Mouse (Mus musculus) gastrocnemius, postnatal 4 days (tissue): Measurements from ENCODE around the gene Nms. TPM values are rescaled to one million over a fixed set of nuclear protein-coding genes. Genes with fewer than 3 reads are reported as not detected.

Source experiments
- DNase-seq, 2 experiments: peaks; one replicate each; pipeline ENCODE4 v3.0.0; 2021 to 2022; ENCODE audit warnings: low spot score in 2 of 2, mixed read lengths in 2 of 2
- long read RNA-seq, 2 experiments: library from polyadenylated mRNA; stranded (forward); transcript quantifications; one replicate each; pipeline ENCODE4 v2.0.0; 2021
- total RNA-seq, 2 experiments: library from RNA; stranded (reverse); gene quantifications; 2 replicates each; pipeline ENCODE4 v1.2.3; 2021

Nms gene
- not detected for total RNA-seq
- long read RNA-seq, experiment 1 = 0 reads
- long read RNA-seq, experiment 2 = 0 reads

DNA sequence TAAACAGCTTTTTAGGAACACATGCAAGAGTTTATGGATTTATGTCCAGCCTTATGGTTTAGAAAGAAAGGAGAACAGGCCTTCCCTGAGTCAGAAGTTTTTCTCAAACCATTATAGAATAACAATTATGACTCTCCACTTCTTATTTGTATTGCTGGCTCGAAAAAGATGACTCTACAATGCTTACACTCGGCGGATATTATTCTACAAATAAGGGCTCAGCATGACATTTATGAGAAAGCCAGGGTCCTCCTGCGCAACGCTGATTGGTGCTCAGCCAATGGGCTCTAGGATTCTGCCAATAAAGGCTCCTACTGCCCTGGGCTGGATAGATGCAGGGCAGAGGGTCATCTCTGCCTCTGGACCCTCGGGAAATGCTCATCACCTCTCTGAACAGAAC is at the start of gene Nms:
Gene Nms, plus strand, starts transcription at position 301 of the 400 bp plus-strand sequence.
- DNase-seq = no peak

DNA sequence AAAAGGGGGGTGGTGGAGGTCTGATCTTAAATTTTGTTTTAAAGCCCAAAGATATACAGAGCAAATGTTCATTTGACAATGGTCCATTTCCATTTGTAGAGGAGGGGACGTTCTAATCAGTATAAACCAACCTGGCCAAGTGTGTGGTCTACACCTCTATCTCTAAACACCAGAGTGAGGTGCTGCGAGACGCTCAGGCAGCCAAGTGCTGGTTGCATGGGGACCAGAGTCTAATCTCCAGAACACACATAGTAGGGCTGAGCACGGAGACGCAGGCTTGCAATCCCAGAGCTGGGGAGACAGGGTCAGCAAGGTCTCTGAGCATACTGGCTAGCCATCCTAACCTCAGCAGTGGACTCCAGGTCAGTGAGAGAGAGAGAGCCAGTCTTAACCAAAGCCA is 47.5 kb upstream of the Nms start:
- no peak for DNase-seq

DNA sequence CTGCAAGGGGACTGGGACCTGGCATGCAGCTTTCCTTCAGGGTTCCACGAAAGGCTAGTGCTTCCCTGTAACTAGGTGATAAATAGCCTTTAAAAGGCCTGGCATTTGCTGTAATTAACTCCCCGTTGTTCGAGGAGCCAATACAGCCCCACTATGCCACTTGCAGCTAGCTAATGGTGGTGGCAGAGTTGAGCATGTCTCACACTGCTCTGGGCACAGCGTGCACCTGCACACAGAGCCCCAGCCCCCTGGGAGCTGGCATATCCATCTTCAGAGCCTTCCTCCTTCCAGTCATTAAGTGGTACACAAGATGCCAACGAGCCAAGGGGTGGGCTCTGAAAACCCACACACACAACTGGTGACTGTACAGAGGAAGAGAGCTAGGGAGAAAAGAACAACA is 45.9 kb upstream of the Nms start:
- DNase-seq = no peak

DNA sequence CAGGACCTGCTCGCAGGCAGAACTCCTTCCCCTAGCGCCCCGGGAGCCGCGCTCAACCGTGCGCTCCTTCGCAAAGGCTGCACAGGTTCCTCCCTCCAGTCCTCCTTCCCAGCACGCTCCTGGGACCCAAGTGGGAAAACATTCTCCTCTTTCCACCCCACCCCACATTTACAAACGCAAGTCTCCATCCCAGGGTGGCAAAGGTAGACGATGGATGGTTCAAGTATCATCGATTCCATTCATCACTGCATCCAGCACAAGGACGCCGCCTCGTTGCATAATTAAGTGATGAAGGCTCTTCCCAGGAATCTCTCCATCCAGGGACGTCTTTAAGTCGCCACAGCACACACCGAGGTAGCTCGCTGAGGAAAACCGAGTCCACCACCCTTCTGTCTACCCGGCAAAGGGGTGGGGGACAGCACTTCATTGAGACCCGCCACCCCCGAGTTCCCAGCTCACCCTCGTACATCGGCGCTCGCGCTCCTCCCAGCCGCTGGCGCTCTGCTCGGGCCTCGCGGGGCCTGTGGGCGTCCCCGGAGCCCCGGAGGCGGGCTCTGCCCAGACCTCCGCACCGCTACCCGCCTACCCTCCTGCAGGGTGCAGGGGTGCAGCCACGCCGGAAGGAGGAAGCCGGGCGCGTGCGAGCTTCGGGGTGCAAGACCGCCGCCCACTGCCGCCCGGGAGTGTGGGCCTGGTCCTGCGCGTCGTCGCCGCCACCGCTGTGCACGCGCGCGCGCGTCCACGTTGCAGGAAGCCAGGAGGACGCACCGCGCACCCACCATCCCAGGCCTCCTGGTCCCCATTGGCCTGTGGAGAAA is 41.3 kb upstream of the Nms start, which contains the start of gene Chst10:
Gene Chst10, minus strand, starts transcription at position 731 of the 818 bp plus-strand sequence.
- DNase-seq = peak; percentile 48 to 53

DNA sequence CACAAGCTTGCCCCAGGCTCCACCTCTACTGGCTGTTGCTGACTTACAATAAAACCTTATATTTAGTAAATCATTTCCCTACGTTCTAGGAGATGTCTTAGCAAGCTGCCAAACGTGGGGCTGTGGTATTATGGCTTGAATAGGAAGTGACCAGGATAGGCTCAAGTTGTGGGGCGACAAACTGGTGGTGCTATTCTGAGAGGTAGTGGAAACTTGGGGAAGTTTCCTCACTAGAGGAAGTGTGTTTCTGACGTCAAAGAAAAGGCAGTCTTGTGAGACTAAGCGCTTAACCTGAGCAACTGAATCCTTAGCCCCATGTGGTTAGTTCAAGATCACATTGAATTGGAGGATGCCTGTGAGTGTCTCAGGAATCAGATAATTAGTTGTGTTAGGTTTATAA is 36.4 kb upstream of the Nms start:
- no peak for DNase-seq

DNA sequence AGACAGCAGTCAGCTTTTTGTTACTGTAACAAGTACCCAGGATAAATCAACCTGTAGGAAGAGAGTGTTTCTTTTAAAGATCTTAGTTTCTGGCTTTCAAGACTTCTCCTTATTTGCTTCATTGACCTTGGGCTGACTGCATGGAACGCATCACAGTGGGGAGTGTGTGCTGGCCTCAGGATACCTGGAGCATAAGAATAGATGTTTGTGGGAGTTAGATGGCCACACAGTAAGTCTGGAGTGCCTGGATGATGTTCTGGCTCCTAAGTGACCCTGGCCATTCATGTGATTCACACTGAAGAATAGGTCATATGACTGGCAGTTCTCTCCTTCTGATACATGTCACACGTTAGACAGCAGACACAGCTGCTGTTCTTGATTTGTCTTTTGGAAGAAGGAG is 35.0 kb upstream of the Nms start:
- no peak for DNase-seq

DNA sequence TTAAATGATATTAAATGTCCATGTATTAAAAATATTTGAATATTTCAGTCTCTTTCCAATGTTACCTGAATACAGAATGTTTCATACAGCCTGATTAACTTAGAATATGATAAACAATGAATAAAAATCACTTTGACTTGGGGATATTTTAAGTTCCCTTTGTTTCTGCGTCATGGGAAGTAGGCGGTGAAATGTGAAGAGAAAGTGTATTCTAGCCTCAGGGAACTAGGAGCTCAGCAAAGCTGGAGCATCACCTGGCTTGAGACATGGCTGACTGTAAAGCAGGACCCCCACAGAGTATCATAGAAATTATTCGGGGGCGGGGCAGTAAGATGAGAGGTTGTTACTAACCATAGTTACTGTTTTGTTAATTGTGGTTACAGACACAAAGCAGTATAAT is 10.0 kb upstream of the Nms start:
- DNase-seq = no peak

DNA sequence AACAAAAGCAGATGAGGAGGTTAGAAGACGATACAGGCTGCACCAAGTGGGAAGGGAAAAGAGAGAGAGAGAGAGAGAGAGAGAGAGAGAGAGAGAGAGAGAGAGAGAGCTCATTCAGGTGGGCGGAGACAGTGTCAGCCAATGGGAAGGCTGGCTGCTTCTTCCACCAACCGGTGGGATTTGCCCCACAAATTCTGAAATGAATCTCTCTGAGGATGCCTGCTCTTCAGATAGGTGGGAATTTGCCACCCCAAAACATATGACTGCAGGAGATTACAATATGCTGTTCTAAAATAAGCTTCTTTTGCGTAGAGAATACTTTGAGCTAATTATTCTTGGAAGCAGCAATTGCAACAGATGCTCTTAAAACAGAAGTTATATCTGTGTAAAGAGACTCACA is 9.5 kb upstream of the Nms start:
- no peak for DNase-seq

DNA sequence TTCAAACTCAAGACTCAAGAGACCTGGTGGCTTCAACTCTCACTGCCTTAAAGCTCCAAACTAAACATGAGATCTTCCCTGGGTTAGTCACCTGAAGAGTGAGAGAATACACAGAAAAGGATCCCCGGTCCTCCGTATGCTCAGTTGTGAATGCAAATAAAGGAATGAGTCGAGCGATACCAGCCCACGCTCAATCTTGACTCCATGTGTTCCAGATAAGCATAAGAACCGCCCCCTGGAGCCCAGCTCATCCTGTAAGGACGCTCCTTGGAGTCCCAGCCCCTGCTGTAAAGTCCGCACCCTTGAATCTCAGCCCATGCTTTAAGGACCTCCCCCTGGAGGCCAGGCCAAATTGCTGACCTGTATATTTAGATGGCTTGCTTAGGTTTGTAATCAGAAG is 8.2 kb upstream of the Nms start:
- no peak for DNase-seq

DNA sequence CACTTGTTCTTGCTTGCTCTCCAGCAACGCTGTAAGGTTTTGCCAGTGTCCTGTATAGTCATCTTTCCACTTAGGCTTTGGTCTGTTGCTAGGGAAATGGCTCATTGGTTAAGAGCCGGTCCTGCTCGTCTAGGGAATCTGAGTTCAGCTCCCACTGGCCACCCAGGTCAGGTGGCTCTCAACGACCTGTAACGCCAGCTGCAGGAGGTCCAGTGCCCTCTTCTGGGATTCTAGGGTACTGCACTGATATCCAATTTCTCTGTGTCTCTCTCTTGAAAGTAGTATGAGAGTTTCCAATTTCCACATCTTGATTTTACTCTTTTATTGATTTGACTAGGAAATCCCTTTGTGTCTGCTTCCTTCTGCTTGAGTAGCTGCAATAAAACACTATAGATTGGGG is 4.3 kb upstream of the Nms start:
- DNase-seq = no peak

DNA sequence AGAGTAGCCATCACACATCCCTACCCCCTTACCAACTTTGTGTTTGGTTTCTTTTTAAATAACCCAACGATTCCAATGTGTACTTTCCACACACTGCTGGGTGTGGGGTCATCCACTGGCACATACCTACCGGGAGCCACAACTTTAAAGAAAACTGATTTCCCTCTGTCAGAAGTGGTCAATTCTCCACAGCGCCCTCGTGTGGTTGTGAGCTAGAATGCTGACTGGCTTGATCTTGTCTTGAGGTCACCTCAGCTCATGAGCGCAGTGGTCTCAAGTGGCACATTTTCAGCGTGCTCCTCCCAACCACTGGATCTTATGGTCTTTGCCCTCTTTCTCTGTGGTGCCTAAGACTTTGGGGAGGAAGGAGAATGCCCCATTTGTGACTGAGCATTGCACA is 2.2 kb upstream of the Nms start:
- DNase-seq = no peak

DNA sequence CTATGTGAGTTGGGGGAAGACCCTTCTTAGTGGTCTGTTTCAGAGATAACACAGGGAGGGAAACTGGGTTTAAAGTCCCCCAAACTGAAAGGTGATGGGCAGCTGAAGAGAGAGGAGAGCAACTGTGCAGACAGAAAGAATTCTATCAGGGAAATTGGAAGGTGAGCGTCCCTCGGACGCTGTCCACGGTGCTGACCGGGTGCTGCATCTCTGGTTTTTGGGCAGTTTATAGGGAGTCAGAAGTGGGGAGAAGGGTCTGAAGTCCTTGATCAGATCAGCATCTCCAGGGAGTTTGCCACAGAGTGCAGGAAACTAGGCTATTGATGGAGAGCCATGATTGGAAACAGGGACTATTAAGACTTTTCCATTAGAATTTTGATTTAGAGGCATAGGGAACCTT is 659 bp downstream of the Nms start:
- peak in 1 of 2 experiments; percentile 20 for DNase-seq

DNA sequence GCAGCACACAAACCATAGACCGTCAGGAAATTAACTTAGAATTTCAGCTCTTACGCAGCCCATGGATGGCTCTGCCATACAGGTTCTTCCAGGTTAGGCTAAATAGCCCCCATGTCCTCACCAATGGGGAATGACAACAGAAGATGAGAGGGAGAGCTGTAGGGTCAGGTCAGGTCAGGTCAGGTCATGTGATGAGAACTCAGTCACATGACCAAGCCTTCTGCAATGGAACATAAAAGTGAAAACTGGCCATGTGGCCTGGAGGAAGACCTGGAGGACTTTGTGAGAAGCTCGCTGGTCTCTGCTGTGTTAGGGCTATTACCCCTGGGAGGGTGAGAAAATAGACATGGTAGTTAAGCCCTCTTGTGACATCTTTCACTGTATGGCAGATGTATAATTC is 17.5 kb downstream of the Nms start:
- no peak for DNase-seq

DNA sequence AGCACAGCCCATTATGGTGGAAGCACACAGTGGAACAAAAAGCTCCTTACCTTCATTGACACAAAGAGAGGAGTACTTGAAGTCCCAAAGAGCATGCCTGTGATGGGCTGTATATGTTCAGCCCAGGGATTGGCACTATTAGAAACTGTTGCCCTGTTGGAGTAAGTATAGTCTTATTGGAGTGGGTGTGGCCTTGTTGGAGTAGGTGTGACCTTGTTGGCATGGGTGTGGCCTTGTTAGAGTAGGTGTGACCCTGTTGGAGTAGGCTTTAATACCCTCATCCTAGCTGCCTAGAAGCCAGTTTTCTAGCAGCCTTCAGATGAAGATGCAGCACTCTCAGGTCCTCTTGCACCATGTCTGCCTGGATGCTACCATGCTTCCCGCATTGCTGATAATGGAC is 30.2 kb downstream of the Nms start:
- DNase-seq = no peak

DNA sequence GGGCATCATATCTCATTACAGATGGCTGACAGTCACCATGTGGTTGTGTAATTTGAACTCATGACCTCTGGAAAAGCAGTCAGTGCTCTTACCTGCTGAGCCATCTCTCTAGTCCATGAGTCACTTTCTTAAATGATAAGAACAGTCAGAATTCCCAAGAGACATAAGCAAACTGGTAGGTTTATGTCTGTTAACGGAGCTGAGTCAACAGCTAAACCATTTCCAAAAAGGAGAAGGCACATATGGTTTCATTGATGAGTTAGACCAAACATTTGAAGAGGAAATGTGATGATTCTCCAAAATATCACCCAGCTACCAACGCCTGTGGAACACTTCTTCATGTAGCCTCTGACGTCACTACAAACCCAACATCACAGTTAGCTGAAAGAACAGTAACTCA is 32.8 kb downstream of the Nms start:
- DNase-seq = no peak

DNA sequence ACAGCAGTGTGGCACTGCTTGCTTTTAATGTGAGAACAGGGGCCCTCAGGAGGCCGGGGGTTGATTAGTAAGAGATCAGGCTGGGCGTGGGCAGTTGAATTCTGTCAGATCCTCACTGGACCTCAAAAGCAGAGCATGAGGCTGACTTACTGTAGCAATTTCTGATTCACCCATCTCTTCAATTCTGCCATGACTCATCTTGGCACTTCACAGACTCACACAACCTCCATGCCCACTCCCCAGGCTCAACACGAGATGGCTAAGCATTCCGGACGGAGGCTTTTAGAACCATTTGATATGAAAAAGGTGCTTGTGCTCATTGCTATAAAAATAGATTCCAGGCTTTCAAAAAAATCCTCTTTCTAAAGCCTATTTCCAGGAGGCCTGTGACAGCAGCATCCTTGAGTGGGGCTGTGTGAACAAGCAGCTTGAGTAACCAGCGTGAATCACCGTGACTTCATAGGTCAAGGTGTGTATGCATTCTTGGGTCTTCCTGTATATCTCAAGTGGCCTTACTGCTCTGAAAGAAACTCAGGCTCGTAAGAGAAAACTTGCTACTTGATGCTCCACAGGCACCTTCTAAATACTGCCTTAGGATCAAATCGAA is 34.1 kb downstream of the Nms start:
- no peak for DNase-seq

DNA sequence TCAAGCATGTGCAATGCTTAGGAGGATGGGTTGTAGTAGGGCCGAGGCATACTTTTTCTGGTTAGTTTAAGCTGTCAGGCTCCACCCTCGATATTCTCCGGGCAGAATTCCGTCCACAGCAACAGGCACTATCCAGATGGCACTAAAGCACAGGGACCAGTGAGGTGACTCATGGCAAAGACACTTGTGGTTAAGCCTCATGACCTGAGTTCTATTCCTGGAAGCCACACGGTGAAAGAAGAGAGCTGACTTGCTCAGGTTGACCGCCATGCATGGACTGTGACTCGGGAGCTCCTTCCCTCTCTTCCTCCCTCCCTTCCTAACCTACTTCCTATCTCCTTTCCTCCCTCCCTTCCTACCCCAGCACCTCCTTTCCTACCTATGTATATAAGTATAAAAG is 41.0 kb downstream of the Nms start:
- DNase-seq = no peak

DNA sequence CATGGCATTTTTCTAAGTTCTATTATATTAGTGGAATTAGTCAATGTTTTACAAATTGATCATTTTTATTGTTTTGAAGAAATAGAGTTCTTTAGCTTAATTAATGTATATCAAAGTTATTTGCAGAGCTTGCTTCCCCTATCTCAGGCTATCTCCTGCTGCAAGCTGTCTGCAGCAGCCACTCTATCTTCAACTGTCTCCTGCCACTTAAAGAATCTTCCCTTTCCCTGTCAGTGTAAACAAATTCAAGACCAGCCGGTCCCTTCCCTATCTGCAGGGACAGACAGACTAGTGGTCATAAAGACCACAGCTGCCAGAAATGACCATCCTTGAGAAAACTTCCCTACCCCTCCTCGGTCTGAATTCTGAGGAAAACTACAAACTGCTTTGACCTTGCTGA is 44.9 kb downstream of the Nms start:
- DNase-seq = no peak

DNA sequence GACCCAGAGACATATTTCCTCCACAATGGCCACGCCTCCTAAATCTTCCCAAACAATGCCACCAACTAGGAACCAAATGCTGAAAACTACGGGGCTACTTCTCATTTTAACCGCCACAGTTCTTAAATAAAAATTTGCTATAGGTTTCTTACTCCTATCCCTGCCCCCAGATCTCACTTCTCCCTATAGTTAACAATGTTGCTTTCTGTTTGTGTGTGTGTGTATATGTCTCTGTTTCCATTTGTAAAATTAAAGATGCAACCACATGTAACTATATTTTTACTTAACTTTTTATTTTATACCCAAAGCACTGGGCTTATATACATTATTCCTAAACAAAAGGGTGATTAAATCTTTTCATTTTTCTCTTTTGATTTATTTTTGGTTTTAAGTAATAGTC is 46.4 kb downstream of the Nms start, which contains the start of gene Pdcl3:
Gene Pdcl3, plus strand, starts transcription at position 301 of the 400 bp plus-strand sequence.
- no peak for DNase-seq

DNA sequence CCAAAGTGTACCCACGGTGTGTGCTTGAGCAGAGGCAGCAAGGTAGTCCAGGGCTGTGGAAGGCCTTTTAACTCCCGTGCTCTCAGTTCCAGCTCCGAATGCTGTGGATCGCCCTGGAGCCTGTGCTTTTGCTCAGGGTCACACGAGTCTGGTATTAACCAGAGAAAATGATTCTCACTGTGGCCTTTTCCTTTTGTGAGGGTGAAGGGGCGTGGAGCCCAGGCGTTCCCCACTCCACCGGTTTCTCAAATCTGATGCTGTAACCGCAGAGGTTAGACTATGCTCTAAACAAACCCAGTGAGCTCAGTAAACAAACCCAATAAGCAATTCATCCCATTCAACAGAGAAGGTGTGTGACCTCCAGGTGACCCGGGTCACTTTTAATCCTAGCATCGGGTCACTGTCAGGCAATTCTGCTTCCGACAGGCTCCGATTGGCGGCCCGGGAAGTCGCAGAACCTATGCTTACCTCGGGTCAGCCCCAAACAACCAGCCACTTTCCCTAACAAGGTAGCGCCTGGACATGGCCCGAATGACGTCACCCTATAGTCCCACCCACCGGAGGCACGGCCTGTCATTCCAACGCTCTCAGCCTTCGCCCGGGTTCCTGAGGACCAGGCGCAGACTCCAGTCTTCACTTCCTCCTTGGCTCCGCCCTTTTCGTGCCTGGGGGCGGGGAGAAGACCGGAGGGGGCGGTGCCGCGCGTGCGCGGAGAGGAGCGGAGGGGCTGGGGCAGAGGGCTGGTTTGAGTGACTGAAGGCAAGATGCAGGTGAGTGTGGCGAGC is 48.3 kb downstream of the Nms start:
- DNase-seq = peak; percentile 90 to 93

DNA sequence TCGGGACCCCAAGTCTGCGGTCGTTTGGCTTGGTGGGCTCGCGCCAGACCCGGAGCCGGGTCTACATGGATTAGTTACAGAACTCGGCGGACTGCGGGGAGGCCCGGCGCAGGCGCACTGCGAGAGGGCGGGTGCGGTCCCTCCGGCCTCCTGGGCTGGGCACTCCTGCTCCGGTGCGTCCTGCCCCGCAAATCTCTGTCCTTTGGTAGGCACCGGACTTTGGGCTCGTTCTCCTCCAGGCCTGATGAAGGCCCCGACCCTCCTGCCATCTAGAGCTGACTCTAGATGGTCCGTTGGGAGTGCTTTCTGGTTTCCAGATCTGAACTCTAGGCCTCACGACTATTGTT is 48.9 kb downstream of the Nms start:
- no peak for DNase-seq

DNA sequence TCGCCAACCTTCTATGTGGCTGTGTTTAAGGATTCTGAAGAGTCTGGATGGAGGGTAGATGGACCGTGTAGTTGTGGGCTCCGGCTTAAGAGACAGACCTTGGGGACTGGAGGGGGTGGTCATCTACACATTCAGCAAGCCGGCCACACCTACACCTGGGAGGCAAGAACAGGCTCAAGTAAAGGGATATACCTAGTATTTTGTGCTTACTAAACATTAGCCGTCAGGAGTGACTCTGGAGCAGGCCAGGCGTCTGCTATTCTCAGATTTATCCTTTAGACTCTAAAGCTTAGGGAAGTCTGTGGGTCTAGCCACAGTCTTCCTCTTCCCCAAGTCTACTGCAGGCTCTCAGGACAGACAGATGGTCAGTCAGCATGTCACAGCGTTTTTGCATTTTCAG is 49.4 kb downstream of the Nms start:
- DNase-seq = no peak
